Mouse (Mus musculus): ENCODE results near the gene Adarb2.

- TF ChIP-seq CTCF (IDR thresholded peaks at IDR 0.05; ENCODE audit: low read depth) = no peak
- TF ChIP-seq EP300 (optimal IDR thresholded peaks at IDR 0.05) = no peak
Measured at GRCm38 (mm10) chr13:8366087-8366486, 163.4 kb downstream of the Adarb2 start.
